Mouse (Mus musculus): ENCODE data around the gene Dlgap4. TPM values are rescaled to one million over a fixed set of nuclear protein-coding genes. Genes with fewer than 3 reads are reported as not detected.

Gene Dlgap4
- polyA plus RNA-seq, 1 experiment from 2014 or later: 244 TPM

DNA sequence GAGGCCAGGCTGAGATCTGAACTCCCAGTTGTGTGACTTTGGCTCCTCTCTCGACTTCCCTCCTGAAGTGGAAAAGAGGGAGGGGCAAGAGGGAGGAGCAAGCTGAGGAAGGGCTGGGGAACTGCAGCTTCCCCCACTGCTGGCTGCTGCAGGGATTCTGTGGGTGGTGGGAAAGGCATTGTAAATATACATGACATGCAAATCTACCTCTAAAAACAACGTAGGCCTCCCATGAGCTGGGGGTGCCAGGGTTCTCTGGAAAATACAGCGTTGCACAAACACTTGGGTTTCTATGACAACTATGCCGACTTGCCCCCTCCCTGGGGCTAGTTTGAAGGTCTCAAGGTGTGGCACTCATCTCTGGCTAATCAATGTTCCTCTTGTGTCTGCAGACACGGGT is 50.9 kb downstream of the Dlgap4 start:
- no peak overlapping the region for H3K27ac ChIP-seq (replicated peaks)
- no peaks in the 10 kb centered on the region for H3K27me3 ChIP-seq
- no peak for ATAC-seq (ENCODE audit: low FRiP score, low read depth)
- no peak overlapping the region for H3K9ac ChIP-seq
- H3K4me2 ChIP-seq: no peak overlapping the region
- H3K4me1 ChIP-seq (replicated peaks): peaks cover 28% of the 10 kb centered on the region
- H3K9me3 ChIP-seq: no peaks in the 10 kb centered on the region
- no peaks in the 10 kb centered on the region for H3K36me3 ChIP-seq
- 17% methylated on average over 5 of the region's 5 CpGs for WGBS
- no peak overlapping the region for H3K4me3 ChIP-seq

- Histone ChIP-seq H3K9ac (no peak overlapping the region), H3K9me3 (no peaks in the 10 kb centered on the region), H3K27me3 (no peaks in the 10 kb centered on the region), H3K4me3 (no peak overlapping the region), H3K27ac (replicated peaks) (no peak overlapping the region), H3K4me2 (no peak overlapping the region), H3K36me3 (no peaks in the 10 kb centered on the region), H3K4me1 (replicated peaks) (peaks cover 28% of the 10 kb centered on the region)
- no peak for ATAC-seq (ENCODE audit: low FRiP score, low read depth)
- 57% methylated on average over 8 of the region's 8 CpGs for WGBS
These were observed 51.6 kb downstream of the Dlgap4 start for GRCm38 (mm10) chr2:156664993-156665518.

DNA sequence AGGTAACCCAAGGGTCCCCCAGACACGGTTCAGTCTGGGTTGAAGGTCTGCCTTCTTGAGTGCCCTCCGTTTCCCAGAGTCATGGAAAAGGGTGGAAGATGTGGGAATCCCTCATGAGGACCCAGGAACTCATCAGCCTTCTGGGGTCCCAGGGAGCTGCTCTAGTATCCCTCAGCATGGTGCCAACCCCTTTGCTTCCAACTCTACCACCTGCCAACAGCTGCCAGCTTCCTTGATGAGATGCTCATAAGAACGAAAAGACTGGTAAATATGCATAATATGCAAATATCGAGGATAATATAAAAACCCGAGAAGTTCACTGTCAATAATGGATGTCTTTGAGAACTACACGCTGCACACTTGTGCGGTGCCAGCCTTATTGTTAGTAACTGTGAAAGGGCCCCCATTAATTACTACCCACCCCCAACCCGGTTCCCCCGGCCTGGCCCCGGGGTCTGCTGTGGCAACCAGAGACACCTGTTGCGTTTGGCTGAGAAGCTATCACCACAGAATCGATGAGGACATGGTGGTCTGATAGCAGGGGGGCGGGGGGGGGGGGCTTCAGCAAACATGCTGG is 52.2 kb downstream of the Dlgap4 start:
- H3K27ac ChIP-seq (replicated peaks): 0 out of 2 replicates have a peak overlapping the region, but pooled peaks have one; percentile 0
- H3K4me3 ChIP-seq: no peak overlapping the region
- peak; percentile 36 for ATAC-seq (ENCODE audit: low FRiP score, low read depth)
- no peak overlapping the region for H3K4me2 ChIP-seq
- H3K9ac ChIP-seq: no peak overlapping the region
- H3K27me3 ChIP-seq: no peaks in the 10 kb centered on the region
- H3K9me3 ChIP-seq: no peaks in the 10 kb centered on the region
- H3K36me3 ChIP-seq: no peaks in the 10 kb centered on the region
- 56% methylated on average over 13 of the region's 13 CpGs for WGBS
- peaks cover 28% of the 10 kb centered on the region for H3K4me1 ChIP-seq (replicated peaks)

- H3K27me3 ChIP-seq: no peaks in the 10 kb centered on the region
- no peaks in the 10 kb centered on the region for H3K9me3 ChIP-seq
- peaks cover 28% of the 10 kb centered on the region for H3K4me1 ChIP-seq (replicated peaks)
- peak; percentile 52 for ATAC-seq (ENCODE audit: low FRiP score, low read depth)
- H3K9ac ChIP-seq: no peak overlapping the region
- WGBS: 21% methylated on average over 12 of the region's 12 CpGs
- no peaks in the 10 kb centered on the region for H3K36me3 ChIP-seq
- H3K4me2 ChIP-seq: peak overlapping the region; percentile 20
- H3K4me3 ChIP-seq: no peak overlapping the region
- H3K27ac ChIP-seq (replicated peaks): peak overlapping the region; percentile 0; the same call in 1 of the 2 replicates
These were observed 52.7 kb downstream of the Dlgap4 start for GRCm38 (mm10) chr2:156666231-156666630.

GRCm38 (mm10) chr2:156667290-156667689 is 53.8 kb downstream of the Dlgap4 start:
- Histone ChIP-seq H3K9me3 (no peaks in the 10 kb centered on the region), H3K27ac (replicated peaks) (no peak overlapping the region), H3K4me1 (replicated peaks) (peaks cover 28% of the 10 kb centered on the region), H3K9ac (no peak overlapping the region), H3K27me3 (no peaks in the 10 kb centered on the region), H3K36me3 (no peaks in the 10 kb centered on the region), H3K4me2 (no peak overlapping the region), H3K4me3 (no peak overlapping the region)
- no peak for ATAC-seq (ENCODE audit: low FRiP score, low read depth)
- 83% methylated on average over 5 of the region's 5 CpGs for WGBS

DNA sequence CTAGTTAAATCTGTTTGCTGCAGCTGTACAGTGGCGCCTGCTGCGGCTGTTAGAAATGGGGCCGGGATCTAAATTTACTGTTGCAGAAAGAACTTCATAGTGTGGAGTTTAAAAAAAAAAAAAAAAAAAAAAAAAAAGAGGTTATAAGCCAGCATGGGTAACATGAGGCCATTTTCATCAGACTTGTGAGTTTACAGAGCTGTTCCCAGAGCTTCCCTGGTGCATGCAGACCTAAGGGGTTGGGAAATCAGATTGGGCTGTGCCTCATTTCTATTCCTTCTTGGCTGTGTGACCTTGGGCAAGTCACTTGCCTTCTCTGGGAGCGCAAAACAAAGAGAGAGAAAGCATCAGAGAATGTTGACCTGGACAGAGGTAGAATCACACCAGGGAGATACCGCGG is 55.1 kb downstream of the Dlgap4 start:
- Histone ChIP-seq H3K27ac (replicated peaks) (no peak overlapping the region), H3K9me3 (no peaks in the 10 kb centered on the region), H3K9ac (no peak overlapping the region), H3K27me3 (no peaks in the 10 kb centered on the region), H3K36me3 (no peaks in the 10 kb centered on the region), H3K4me1 (replicated peaks) (peaks cover 28% of the 10 kb centered on the region), H3K4me3 (no peak overlapping the region), H3K4me2 (no peak overlapping the region)
- ATAC-seq (ENCODE audit: low FRiP score, low read depth): no peak
- 85% methylated on average over 6 of the region's 6 CpGs for WGBS

DNA sequence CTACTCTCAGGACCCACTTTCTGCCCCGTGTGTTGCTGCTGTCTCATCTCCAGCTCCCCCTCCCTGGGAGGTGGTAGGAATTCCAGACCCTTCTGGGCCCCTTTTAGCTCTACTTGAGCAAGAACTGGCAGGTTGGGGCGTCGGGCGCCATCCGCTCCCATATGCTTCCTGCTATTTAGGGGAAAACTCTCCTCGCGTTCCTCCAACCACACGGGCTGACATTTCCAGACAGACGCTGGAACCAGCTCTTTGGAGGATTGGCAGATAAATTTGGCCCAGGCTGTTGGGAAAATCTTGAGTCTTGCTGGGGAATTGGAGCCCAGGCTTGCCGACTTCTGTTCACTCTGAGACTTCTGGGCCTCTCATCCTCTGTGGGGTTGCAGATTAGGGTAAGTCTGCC is 59.8 kb downstream of the Dlgap4 start:
- H3K4me1 ChIP-seq (replicated peaks): peaks cover 6% of the 10 kb centered on the region; the same call in 1 of the 2 replicates
- no peaks in the 10 kb centered on the region for H3K36me3 ChIP-seq
- no peak overlapping the region for H3K4me3 ChIP-seq
- no peak for ATAC-seq (ENCODE audit: low FRiP score, low read depth)
- H3K9ac ChIP-seq: no peak overlapping the region
- no peaks in the 10 kb centered on the region for H3K27me3 ChIP-seq
- 85% methylated on average over 10 of the region's 10 CpGs for WGBS
- H3K4me2 ChIP-seq: no peak overlapping the region
- H3K27ac ChIP-seq (replicated peaks): no peak overlapping the region
- H3K9me3 ChIP-seq: no peaks in the 10 kb centered on the region

- ATAC-seq (ENCODE audit: low FRiP score, low read depth): no peak
- Histone ChIP-seq H3K4me2 (no peak overlapping the region), H3K9ac (no peak overlapping the region), H3K4me1 (replicated peaks) (peaks cover 10% of the 10 kb centered on the region), H3K27me3 (no peaks in the 10 kb centered on the region), H3K9me3 (no peaks in the 10 kb centered on the region), H3K4me3 (no peak overlapping the region), H3K27ac (replicated peaks) (no peak overlapping the region), H3K36me3 (no peaks in the 10 kb centered on the region)
- 81% methylated on average over 8 of the region's 8 CpGs for WGBS
These were observed 60.6 kb downstream of the Dlgap4 start for GRCm38 (mm10) chr2:156673881-156674669.

GRCm38 (mm10) chr2:156676885-156677284 is 63.4 kb downstream of the Dlgap4 start:
- no peaks in the 10 kb centered on the region for H3K36me3 ChIP-seq
- no peak for ATAC-seq (ENCODE audit: low FRiP score, low read depth)
- H3K27me3 ChIP-seq: no peaks in the 10 kb centered on the region
- no peaks in the 10 kb centered on the region for H3K9me3 ChIP-seq
- no peak overlapping the region for H3K27ac ChIP-seq (replicated peaks)
- no peak overlapping the region for H3K9ac ChIP-seq
- H3K4me2 ChIP-seq: no peak overlapping the region
- 32% methylated on average over 6 of the region's 6 CpGs for WGBS
- peaks cover 9% of the 10 kb centered on the region for H3K4me1 ChIP-seq (replicated peaks)
- H3K4me3 ChIP-seq: no peak overlapping the region

GRCm38 (mm10) chr2:156678112-156678511 is 64.6 kb downstream of the Dlgap4 start:
- WGBS: 48% methylated on average over 4 of the region's 4 CpGs
- Histone ChIP-seq H3K27me3 (no peaks in the 10 kb centered on the region), H3K36me3 (no peaks in the 10 kb centered on the region), H3K9me3 (no peaks in the 10 kb centered on the region), H3K4me1 (replicated peaks) (peaks cover 9% of the 10 kb centered on the region), H3K4me2 (no peak overlapping the region), H3K27ac (replicated peaks) (no peak overlapping the region), H3K4me3 (no peak overlapping the region), H3K9ac (no peak overlapping the region)
- ATAC-seq (ENCODE audit: low FRiP score, low read depth): no peak

DNA sequence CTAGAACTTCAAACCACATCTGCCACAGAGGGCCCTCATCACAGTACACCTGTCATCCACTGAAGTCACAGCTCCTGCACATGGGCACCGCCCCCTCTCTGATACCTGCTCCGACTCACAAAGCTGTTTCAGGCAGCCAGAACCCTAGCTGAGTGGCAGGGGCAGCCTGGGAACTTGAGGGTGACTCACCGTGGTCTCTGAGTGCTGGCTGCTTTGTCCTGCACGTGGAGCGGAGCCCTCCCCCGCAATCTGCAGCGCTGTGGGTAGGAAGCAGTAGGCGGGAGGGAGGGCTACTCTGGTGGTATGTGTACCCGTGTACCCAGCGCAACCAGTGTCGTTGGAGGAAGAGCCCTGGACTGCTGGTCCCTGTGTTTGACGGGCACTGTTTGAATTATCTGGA is 69.5 kb downstream of the Dlgap4 start:
- no peak for ATAC-seq (ENCODE audit: low FRiP score, low read depth)
- H3K9me3 ChIP-seq: no peaks in the 10 kb centered on the region
- H3K36me3 ChIP-seq: no peaks in the 10 kb centered on the region
- no peak overlapping the region for H3K4me2 ChIP-seq
- peaks cover 9% of the 10 kb centered on the region for H3K4me1 ChIP-seq (replicated peaks)
- H3K9ac ChIP-seq: no peak overlapping the region
- H3K27ac ChIP-seq (replicated peaks): no peak overlapping the region
- H3K4me3 ChIP-seq: no peak overlapping the region
- H3K27me3 ChIP-seq: no peaks in the 10 kb centered on the region
- 53% methylated on average over 12 of the region's 12 CpGs for WGBS

DNA sequence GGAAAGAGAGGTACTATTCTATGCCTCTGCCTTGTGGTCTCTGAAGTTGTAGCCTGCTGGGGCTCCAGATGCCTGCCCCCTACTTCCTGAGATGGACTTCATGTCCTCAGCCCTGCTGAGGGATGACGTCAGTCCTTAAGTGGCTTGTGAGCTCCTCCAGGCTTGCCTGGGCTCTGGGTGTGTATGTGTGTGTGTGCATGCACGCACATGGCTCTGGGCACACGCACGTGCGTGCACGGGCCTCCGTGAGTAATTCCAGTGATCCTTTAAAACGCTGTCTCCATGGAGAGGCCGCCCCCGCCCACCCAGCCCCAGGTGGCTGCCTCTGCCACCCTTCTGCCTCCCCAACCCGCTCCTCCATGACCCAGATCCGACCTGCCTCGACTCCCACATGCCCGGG is 72.5 kb downstream of the Dlgap4 start:
- Histone ChIP-seq H3K36me3 (no peaks in the 10 kb centered on the region), H3K27me3 (no peaks in the 10 kb centered on the region), H3K9ac (no peak overlapping the region), H3K4me2 (no peak overlapping the region), H3K27ac (replicated peaks) (no peak overlapping the region), H3K4me1 (replicated peaks) (peaks cover 13% of the 10 kb centered on the region), H3K9me3 (no peaks in the 10 kb centered on the region), H3K4me3 (no peak overlapping the region)
- ATAC-seq (ENCODE audit: low FRiP score, low read depth): no peak
- WGBS: 84% methylated on average over 14 of the region's 14 CpGs
